Mouse (Mus musculus) cerebellum, postnatal 14 days (tissue): ENCODE results near the gene Casq1.

Experiments
- DNase-seq, 2 experiments: peaks; one replicate each; pipeline ENCODE4 v3.0.0; 2021; ENCODE audit warnings: mixed read lengths in 2 of 2

Gene Casq1

DNA sequence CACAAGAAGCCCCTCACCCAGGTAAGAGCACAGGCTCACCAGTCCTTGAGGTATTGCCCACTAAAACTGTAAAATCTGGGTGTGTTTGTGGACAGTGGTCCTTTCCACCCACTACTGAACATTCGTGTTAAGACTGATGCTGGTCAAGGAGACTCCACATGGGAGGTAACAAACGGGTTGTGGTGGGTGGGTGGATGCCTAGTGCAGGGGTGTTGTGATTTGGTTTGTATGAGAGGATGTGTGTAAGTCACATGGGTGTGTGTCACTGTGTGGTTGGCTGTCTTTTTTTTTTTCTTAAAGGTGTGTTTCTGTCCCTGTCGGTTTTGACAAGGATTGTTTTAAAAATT lies 14.0 kb downstream of the Casq1 start:
- DNase-seq: peak; percentile 56 to 63

DNA sequence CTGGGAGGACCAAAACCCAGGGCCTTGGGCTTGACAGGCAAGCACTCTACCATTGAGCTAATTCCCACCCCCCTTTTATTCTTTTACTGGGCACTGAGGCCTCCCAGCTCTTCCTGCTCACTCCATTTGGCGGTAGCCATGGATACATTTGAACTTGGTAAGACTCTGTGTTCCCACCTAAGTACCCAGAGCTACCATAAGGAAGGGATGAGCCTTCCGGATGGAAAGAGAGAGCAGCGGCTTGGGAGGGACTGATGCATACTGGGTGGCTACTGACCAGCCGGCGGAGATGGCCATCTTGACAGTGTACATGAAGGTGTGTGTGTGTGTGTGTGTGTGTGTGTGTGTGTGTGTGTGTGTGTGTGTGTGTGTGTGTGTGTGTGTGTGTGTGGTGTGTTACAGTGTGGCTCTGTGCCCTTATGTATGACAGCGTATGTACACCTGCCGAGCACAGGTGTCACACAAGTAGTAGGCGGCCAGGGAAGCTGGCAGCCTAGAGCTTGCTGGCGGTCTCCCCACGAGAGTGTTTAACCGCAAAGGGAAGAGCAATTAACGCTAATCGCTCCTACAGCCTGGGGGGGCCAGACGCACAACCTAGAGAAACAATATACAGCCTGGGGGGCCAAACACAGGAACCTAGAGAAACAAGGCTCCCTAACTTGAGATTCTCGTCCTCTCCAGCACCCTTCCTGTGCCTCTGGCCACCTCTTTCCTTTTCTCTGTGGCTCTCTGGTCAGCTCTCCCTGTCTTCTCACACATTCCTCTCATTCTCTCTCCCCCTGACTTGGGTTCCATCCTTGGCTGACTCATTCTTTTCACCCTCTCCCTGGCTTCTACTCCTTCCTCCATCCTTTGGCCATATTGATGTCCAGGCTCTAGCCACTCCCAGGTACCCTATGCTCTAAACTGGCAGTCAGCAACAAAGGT lies 14.6 kb downstream of the Casq1 start:
- DNase-seq: peak; percentile 81 to 82

GRCm38 (mm10) chr1:172204033-172204813 lies 15.4 kb downstream of the Casq1 start:
- peak; percentile 53 to 54 for DNase-seq

DNA sequence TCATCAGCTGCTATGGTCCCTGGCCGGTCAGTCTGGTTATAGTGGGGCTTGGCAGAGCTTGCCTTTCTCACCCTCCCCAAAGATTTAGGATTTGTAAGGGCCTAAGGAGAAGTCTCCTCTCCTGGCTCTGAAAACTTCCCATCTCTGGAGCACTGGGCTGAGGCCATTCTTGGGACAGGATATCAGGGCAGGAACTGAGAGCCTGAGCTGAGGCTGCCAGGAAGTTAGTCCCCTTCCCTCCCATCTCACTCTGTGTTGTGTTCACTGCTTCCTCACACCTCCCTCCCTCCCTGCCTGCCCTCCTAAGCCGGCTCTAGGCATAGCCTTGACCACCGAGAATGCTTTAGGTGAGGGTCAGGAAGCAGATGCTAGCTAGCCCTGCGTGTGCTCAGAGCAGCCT lies 16.1 kb downstream of the Casq1 start:
- peak; percentile 38 to 42 for DNase-seq

GRCm38 (mm10) chr1:172202894-172203522 lies 16.7 kb downstream of the Casq1 start:
- peak; percentile 50 to 59 for DNase-seq

- peak; percentile 87 to 89 for DNase-seq
These were observed 17.4 kb downstream of the Casq1 start for GRCm38 (mm10) chr1:172201967-172202880.

DNA sequence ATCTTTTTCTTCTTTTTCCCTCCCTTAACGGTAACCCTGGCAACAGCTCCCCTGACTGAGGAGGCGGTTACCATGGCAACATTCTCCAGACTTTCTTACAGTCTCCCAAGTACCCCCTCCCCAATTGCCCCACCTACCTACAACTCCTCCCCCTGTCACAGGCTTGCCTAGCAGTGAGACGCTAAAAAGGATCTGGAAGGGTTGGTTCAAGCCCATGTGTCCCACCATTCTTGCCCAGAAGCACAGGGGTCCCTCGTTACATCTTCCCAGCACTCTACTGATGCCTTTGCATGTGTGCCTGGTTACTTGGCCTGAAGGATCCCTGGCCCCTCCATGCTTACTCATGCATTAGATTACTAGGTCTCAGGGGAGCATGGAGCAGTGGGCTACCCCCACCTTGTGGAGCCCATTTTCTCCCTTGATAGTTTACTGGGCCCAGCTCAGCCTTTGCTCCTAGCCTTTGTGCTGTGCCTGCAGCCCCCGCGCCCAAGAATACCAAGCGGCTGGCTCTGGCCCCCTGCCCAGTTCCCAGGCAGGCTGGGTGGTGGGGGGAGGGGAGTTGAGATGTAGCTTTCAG lies 18.7 kb downstream of the Casq1 start:
- DNase-seq: peak; percentile 85 to 89

DNA sequence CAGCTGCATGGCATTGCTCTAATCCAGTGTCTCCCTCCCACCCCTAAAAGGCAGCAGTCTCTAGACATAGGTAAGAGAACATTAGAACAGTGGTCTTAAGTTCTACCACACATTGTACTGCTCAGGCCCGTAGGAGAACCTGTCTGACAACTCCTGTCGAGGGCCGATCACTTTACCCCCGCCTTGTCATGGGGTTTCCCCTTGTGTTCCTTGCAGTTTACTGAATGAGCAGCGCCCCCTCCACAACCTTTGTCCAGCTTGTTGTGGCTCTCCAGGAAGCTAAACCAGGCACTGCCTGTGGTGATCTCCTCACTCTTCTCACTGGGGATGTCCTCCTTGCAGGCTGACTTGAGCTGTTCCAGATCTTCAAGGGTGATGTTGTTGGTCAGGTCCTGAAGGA lies 19.5 kb downstream of the Casq1 start:
- DNase-seq: no peak

GRCm38 (mm10) chr1:172198996-172199395 lies 20.7 kb downstream of the Casq1 start:
- no peak for DNase-seq

DNA sequence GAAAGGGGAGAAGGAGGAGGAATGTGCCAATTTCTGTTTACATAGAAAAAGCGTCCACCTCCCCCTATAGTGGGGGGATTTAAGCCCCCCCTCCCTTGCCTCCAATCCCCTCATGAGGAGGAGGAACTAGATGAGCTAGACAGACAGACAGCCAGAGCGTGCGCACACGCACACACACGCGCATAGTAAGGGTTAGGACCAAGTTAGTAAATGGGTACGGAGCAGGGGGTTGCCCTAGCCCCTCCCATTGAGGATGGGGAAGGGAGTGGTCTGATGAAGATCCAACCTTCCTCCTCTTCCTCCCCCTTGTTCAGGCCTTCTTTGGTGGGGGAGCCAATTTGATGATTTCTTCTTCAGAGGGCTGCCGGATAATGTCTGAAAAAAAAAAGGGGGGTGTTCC lies 21.4 kb downstream of the Casq1 start:
- DNase-seq: no peak

DNA sequence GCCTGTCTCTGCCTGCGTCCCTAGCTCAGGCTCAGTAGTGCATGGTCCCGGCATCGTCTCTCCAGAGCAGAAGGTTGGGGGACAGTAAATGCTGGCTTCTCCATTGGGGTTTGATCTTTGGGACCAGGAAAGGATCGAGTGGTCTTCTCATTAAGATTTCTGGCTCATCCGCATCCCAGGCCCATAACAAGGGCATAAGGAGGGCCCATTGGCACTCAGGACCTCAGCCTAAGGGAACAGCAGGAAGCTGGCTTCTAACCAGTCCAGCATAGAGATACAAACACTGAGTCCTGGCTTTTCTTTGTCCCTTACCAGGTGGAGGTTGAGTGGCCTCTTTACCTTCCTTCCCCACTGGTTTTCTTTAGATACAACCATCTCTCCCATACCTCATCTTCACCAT lies 21.8 kb downstream of the Casq1 start:
- peak; percentile 56 to 72 for DNase-seq

- no peak for DNase-seq
These were observed 22.5 kb downstream of the Casq1 start for GRCm38 (mm10) chr1:172197146-172197545.

DNA sequence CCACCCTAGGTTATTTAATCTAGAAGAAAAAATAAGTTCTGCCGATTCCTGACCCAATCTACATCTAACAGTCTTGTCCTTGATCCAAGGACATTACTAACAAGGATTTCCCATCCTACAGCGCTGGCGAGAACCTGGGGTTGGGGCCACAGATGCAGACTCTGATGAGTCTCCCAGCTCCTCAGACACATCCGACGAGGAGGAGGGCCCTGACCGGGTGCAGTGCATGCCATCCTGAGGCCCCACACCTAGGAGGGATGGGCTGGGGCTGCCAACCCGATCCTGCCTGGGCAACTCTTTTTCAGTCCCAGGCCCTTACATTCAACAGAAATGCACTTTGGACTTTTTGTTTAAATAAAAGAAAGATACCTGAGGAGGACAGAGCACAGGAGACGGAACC lies 25.2 kb downstream of the Casq1 start:
- DNase-seq: no peak

DNA sequence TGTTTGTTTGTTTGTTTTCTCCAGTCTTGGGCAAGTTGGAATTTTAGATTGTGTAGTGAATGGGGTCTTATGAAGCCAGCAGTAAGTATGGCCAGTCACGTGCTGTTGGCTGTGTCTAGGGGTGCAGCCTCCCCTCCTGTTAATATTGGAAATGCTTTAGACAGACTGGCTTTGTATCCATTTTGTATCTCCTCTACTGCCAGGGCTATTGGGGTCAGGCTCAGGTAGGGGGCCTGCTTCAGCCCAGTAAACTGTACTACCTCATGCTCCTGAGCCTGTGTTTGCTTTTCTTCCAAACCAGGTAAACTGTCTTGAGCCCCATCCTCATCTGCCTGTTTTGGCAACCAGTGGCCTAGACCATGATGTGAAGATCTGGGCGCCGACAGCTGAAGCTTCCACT lies 27.5 kb downstream of the Casq1 start:
- no peak for DNase-seq

- no peak for DNase-seq
These were observed 28.1 kb downstream of the Casq1 start for GRCm38 (mm10) chr1:172191578-172191977.

DNA sequence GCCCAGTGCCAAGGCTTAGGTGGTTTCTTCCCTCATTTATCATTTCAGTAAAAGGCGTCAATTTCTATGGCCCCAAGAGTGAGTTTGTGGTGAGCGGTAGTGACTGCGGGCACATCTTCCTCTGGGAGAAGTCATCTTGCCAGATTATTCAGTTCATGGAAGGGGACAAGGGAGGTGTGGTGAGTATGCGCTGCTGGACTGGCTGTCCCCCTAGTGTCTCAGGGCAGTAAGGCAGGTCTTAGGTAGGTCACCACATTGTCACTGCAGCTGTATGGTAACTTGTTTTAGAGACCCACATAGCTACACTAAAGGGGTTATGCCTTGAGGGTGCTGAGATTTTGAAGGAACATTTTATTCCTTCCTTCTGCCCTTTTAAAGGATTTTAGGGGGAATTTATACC lies 30.8 kb downstream of the Casq1 start:
- DNase-seq: peak in 1 of 2 experiments; percentile 65

- no peak for DNase-seq
These were observed 33.0 kb downstream of the Casq1 start for GRCm38 (mm10) chr1:172186401-172187289.

GRCm38 (mm10) chr1:172183915-172184314 lies 35.8 kb downstream of the Casq1 start:
- no peak for DNase-seq

DNA sequence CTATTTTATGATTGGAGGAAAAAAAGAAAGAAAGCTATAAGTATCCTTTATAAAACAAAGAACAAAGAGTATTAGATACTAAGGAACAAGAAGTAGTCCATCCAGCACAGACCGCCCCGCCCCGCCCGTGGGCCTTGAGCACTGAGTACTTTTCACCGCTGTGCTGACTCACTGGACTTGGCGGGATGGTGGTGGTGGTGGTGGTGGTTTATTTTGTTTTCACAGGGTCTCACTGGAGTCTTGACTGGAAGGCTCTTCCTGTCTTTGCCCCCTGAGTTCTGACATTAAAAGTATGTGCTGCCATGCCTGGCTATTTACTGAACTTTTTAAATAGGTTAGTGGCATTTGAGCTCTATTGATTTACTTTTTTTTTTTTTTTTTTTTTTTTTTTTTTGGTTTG lies 36.6 kb downstream of the Casq1 start:
- DNase-seq: no peak

GRCm38 (mm10) chr1:172181777-172182176 lies 37.9 kb downstream of the Casq1 start:
- no peak for DNase-seq

- DNase-seq: no peak
These were observed 38.8 kb downstream of the Casq1 start for GRCm38 (mm10) chr1:172180881-172181280.
